Mouse (Mus musculus): Measurements from ENCODE around the gene Crygn.

DNA sequence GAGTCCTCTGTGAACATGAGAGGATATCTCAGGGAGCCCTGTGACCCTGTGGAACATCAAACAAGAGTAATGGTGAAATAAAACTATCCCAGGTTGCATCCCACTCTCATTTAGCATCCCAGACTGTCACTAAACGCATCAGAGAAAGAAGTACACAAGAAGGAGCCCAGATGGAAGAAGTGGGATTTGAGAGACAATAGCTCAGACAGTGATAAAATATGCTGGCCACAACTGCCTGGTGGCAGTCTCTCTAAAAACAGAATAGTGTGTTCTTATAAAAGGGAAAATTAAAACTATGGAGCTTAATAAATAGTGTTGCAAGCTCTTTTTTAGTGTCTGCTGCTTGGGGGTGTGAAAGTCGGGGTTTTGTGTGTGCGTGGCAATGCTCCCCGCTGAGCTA, 25.1 kb upstream of the Crygn start:
- TF ChIP-seq CTCF (IDR thresholded peaks at IDR 0.05; ENCODE audit: borderline replicate concordance, insufficient read depth, low read depth, low read length) (no peak), POLR2A (IDR thresholded peaks at IDR 0.05; ENCODE audit: borderline replicate concordance, insufficient read depth, low read length) (no peak)

All from cerebellum, adult 2 months (tissue).